Mouse (Mus musculus): ENCODE results near the gene Grin2b.
"Not testable (repeated sequence)": the region's sequence is repeated elsewhere in the genome, so short reads cannot be mapped to it uniquely, and the experiment has no call there.

The Grin2b gene

GRCm38 (mm10) chr6:135692533-135692932 lies 480.8 kb downstream of the Grin2b start:
- no peak for DNase-seq (ENCODE audit: low spot score)

- no peak for DNase-seq (ENCODE audit: low spot score)
These were observed 481.8 kb downstream of the Grin2b start for GRCm38 (mm10) chr6:135691561-135691960.

- no peak for DNase-seq (ENCODE audit: low spot score)
These were observed 485.4 kb downstream of the Grin2b start for GRCm38 (mm10) chr6:135687926-135688325.

DNA sequence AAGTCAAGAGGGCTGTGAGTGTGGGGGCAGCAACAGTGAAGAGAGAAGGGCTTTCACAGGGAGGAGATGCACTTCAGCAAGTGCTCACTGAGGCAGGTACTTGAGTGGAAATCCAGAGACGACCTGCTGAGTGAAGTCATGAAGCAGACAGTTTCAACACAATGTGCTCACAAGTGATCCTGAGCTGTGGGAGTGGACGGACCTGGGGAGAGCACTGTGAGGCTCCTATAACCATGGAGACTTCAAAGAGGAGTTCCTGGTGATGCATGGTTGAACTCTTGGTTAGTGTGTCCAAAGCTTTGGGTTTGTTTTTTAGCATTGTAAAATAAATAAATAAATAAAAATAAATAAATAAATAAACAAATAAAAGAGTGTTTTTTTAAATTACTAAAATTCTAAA lies 489.1 kb downstream of the Grin2b start:
- DNase-seq (ENCODE audit: low spot score), result no peak

DNA sequence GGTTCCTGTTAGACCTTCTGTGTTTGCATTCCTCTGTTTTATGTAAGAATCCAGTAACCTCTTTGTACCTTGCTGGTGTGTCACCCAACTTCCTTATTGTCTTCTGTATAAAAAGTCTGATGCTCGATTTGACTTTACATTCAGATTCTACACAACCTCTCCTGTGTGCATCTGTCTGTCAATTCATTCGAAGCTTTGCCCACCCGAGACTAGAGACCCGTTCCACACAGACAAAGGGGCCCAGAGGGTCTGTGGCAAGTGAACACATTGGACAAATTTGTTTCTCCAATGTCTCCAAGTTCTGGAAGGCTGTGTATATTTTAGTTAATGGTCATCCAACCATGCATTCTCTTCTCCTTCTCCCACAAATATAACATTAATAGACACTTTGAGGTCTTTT lies 491.9 kb downstream of the Grin2b start:
- DNase-seq (ENCODE audit: low spot score), result not testable (repeated sequence)

DNA sequence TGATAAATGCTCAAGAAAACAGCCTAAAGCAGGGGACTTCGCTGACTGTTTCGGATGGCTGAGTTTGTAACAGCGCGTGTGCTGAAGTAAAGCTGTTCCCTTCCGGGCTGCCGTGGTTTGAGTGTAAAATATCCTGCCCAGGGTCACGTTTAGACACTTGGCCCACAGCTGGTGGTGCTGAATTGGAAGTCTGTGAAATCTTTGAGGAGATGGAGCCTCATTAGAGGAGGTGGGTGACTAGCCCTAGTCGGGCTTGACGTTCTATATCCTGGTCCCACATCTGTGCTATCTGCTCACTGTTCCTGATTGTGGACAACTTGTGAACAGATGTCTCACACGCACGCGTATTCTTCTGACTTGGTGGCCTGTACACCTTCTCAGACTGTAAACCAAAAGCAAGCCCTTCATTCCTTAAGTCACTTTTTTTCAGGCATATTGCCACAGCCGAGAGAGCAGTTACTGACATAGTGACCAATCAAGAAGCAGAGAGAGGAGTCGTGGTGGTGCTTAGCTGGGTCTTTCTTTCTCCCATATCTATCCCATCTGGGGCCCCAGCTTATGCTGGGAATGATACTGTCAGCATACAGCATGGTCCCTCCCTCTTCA lies 493.1 kb downstream of the Grin2b start:
- DNase-seq (ENCODE audit: low spot score), result no peak

DNA sequence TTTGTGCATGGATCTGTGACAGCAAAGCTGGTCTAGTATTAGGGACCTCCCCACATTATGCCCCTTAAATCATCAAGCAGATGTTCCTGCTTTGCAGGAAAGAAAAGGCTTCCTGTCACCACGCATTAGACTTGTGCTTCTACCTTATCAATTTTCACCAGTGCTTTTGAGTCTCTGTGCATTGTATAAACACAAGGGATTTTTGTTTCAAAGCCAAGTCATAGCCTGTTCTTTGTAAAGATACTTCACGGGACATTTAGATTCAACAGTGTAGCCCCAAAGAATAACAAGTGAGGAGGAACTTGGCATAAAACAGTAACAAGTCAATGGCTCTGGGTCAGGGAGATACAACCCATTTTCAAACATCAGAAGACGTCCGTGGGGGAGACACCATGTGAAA lies 498.9 kb downstream of the Grin2b start:
- no peak for DNase-seq (ENCODE audit: low spot score)

DNA sequence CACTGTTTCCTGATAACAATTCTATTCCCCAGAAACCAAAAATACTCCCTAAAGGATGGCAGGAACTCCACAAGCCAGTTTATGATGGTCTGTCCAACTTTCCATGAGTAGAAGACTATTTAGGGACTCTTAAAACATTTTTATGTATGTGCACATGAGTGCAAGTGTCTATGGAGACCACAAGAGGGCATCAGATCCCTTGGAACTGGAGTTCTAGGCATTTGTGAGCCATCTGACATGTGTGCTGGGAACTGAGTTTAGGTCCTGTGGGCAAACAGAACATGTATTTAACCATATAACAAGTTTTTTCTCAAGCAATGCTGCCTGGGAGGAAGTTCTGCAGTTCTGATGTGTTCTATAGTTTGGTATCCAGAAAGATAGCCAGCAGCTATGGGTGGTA lies 501.3 kb downstream of the Grin2b start:
- no peak for DNase-seq (ENCODE audit: low spot score)

All from MN1 (cell line).